Mouse (Mus musculus) T-cell, adult 2 months (primary cell): ENCODE data around the gene Myo1e.
A peak's percentile ranks its signal among the peaks of the same experiment; 100 is the strongest.

Experiments used
- DNase-seq: peaks from one replicate; pipeline ENCODE4 v3.0.0; 2022; ENCODE audit warnings: low spot score

Gene Myo1e

GRCm38 (mm10) chr9:70207151-70207831, at the start of gene Myo1e:
Gene Myo1e (plus strand): TSS chr9:70207350.
- peak; percentile 45 for DNase-seq

GRCm38 (mm10) chr9:70160071-70160470, 47.1 kb upstream of the Myo1e start:
- no peak for DNase-seq

GRCm38 (mm10) chr9:70168973-70169372, 38.2 kb upstream of the Myo1e start:
- DNase-seq, result no peak

GRCm38 (mm10) chr9:70174291-70174848, 32.8 kb upstream of the Myo1e start:
- DNase-seq, result no peak

GRCm38 (mm10) chr9:70174896-70175295, 32.3 kb upstream of the Myo1e start:
- DNase-seq, result no peak

- DNase-seq, result no peak
These were observed 30.9 kb upstream of the Myo1e start for GRCm38 (mm10) chr9:70176291-70176690.

GRCm38 (mm10) chr9:70181719-70182118, 25.4 kb upstream of the Myo1e start:
- DNase-seq, result no peak

GRCm38 (mm10) chr9:70182639-70183038, 24.5 kb upstream of the Myo1e start:
- no peak for DNase-seq

- no peak for DNase-seq
These were observed 14.8 kb upstream of the Myo1e start for GRCm38 (mm10) chr9:70192336-70192735.

GRCm38 (mm10) chr9:70194622-70195021, 12.5 kb upstream of the Myo1e start:
- DNase-seq, result no peak

GRCm38 (mm10) chr9:70196956-70197659, 10.0 kb upstream of the Myo1e start:
- DNase-seq, result no peak

GRCm38 (mm10) chr9:70197992-70198391, 9.2 kb upstream of the Myo1e start:
- DNase-seq, result no peak

GRCm38 (mm10) chr9:70202753-70203152, 4.4 kb upstream of the Myo1e start:
- no peak for DNase-seq

GRCm38 (mm10) chr9:70203267-70204076, 3.7 kb upstream of the Myo1e start:
- DNase-seq, result no peak

GRCm38 (mm10) chr9:70207981-70208521, 901 bp downstream of the Myo1e start:
- DNase-seq, result no peak

- no peak for DNase-seq
These were observed 1.6 kb downstream of the Myo1e start for GRCm38 (mm10) chr9:70208751-70209150.

- DNase-seq, result no peak
These were observed 2.3 kb downstream of the Myo1e start for GRCm38 (mm10) chr9:70209296-70210049.

GRCm38 (mm10) chr9:70211638-70212037, 4.5 kb downstream of the Myo1e start:
- no peak for DNase-seq

GRCm38 (mm10) chr9:70216517-70216916, 9.4 kb downstream of the Myo1e start:
- DNase-seq, result no peak

- no peak for DNase-seq
These were observed 12.3 kb downstream of the Myo1e start for GRCm38 (mm10) chr9:70219295-70219931.
